ENCODE assay signal across 17 mouse cellular contexts in genomic region chr17:85279720-85280119, GRCm38 (mm10).
"Had no signal": no experiment of that assay in that cellular context is flagged by ENCODE, and none has a peak within 500 bp of the region (broad histone marks: within the 10 kb centered on the region; RNA-seq: fewer than 3 reads in every experiment).

No protein-coding gene starts in this region.

- ATAC-seq: midbrain, embryonic 16.5 days had no signal

- H3K27me3 ChIP-seq: neural tube, embryonic 13.5 days; neural tube, embryonic 15.5 days; stomach, embryonic 15.5 days had no signal

- H3K4me2 ChIP-seq: lung, embryonic 14.5 days; midbrain, embryonic 12.5 days; neural tube, embryonic 13.5 days; neural tube, embryonic 15.5 days; stomach, embryonic 15.5 days had no signal

- H3K9ac ChIP-seq: lung, embryonic 14.5 days; midbrain, embryonic 12.5 days; neural tube, embryonic 13.5 days; neural tube, embryonic 15.5 days; stomach, embryonic 15.5 days had no signal

- H3K4me3 ChIP-seq: midbrain, embryonic 10.5 days; midbrain, embryonic 12.5 days; myocyte; neural tube, embryonic 13.5 days; neural tube, embryonic 15.5 days; stomach, embryonic 15.5 days had no signal

- H3K4me1 ChIP-seq: midbrain, embryonic 10.5 days; midbrain, embryonic 12.5 days; neural tube, embryonic 13.5 days; neural tube, embryonic 15.5 days; stomach, embryonic 15.5 days had no signal

- H3K36me3 ChIP-seq: midbrain, embryonic 10.5 days; midbrain, embryonic 12.5 days; neural tube, embryonic 13.5 days; neural tube, embryonic 15.5 days; stomach, embryonic 15.5 days had no signal

- H3K27ac ChIP-seq: midbrain, embryonic 10.5 days; midbrain, embryonic 12.5 days; neural tube, embryonic 13.5 days; neural tube, embryonic 15.5 days; stomach, embryonic 15.5 days; stomach, postnatal 0 days had no signal

- H3K9me3 ChIP-seq: midbrain, embryonic 10.5 days; midbrain, embryonic 12.5 days; neural tube, embryonic 13.5 days; neural tube, embryonic 15.5 days; stomach, embryonic 15.5 days had no signal

- DNase-seq: lung, adult 18-20 months; lung, embryonic 14.5 days; lung, postnatal 10 days; lung, postnatal 4 days; midbrain, embryonic 14.5 days; right cerebral cortex, postnatal 14 days; thymus, adult 2 months; thymus, postnatal 25 days; thymus, postnatal 4 days had no signal
